Comparison of ENCODE assay signal across 8 mouse cellular contexts in the genomic region with DNA sequence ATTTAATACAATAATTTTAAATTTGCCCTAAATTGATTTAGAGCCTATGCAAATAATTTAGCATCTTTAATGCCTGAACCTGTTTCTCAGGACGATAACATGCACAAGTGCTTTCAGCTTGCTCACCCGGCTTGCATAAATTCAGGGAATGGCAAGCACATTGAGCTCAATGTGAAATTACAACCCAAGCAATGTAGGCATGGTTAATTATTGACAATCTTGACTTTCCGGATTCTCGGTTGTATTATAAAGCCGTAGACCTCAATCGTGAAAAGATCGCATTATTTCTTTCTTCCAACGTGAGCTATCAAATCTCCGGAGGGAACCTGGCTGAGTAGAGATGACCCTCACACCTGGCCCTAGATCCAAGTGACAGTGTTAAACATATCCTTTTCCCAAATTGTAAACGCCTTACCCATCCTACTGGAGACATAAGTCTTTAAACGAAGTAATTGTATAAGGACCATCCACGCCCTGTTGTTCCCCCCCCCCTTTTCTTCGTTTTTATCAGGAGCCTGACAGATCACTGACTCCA. TPM values are rescaled to one million over a fixed set of nuclear protein-coding genes. Genes with fewer than 3 reads are reported as not detected.
A peak's percentile ranks its signal among the peaks of the same experiment; 100 is the strongest.
DNase-seq lines count a peak whose midpoint lies in the region; ATAC-seq and TF ChIP-seq lines count a peak whose summit lies in the region.

No protein-coding gene starts in this region.

- H3K27me3 ChIP-seq in lung, embryonic 14.5 days (ENCODE audit: insufficient read depth, low read length): no peaks in the 10 kb centered on the region
- H3K27me3 ChIP-seq in heart, postnatal 0 days (ENCODE audit: control insufficient read depth, insufficient read depth, low read length): 0 out of 2 replicates have a peak, but pooled peaks cover 7% of the 10 kb centered on the region
- H3K27me3 ChIP-seq in limb, embryonic 12.5 days: peaks cover 9% of the 10 kb centered on the region; the same call in 1 of the 2 replicates
- no peaks in the 10 kb centered on the region for H3K27me3 ChIP-seq in neural tube, embryonic 13.5 days

- peak overlapping the region; percentile 81 for H3K4me2 ChIP-seq in lung, embryonic 14.5 days
- H3K4me2 ChIP-seq in heart, postnatal 0 days (ENCODE audit: low read depth, low read length): peak overlapping the region; percentile 73
- H3K4me2 ChIP-seq in limb, embryonic 12.5 days: peak overlapping the region; percentile 76
- H3K4me2 ChIP-seq in neural tube, embryonic 13.5 days: peak overlapping the region; percentile 75

- no peak for TF ChIP-seq EP300 in heart, postnatal 0 days (IDR thresholded peaks at IDR 0.05; ENCODE audit: low read depth)

- peak overlapping the region; percentile 91 for H3K4me3 ChIP-seq in lung, embryonic 14.5 days (ENCODE audit: low read depth, low read length)
- H3K4me3 ChIP-seq in heart, postnatal 0 days (ENCODE audit: low read depth, low read length): peak overlapping the region; percentile 68
- peak overlapping the region; percentile 97 for H3K4me3 ChIP-seq in limb, embryonic 12.5 days (replicated peaks)
- peak overlapping the region; percentile 92 for H3K4me3 ChIP-seq in neural tube, embryonic 13.5 days

- H3K9me3 ChIP-seq in lung, embryonic 14.5 days (ENCODE audit: low read depth, low read length): no peaks in the 10 kb centered on the region
- no peaks in the 10 kb centered on the region for H3K9me3 ChIP-seq in heart, postnatal 0 days (replicated peaks; ENCODE audit: control insufficient read depth, low read length)
- no peaks in the 10 kb centered on the region for H3K9me3 ChIP-seq in limb, embryonic 12.5 days
- no peaks in the 10 kb centered on the region for H3K9me3 ChIP-seq in neural tube, embryonic 13.5 days

- ATAC-seq in lung, embryonic 14.5 days (ENCODE audit: insufficient read depth): no peak
- no peak for ATAC-seq in heart, postnatal 0 days (ENCODE audit: insufficient read depth, low read depth)
- ATAC-seq in limb, embryonic 12.5 days (ENCODE audit: insufficient number of reproducible peaks, insufficient read depth, low FRiP score, low TSS enrichment, low read depth): no peak
- peak; percentile 4; the same call in 1 of the 2 replicates for ATAC-seq in neural tube, embryonic 13.5 days (ENCODE audit: low read depth)

- 12% methylated on average over 13 of the region's 13 CpGs for WGBS in lung, embryonic 14.5 days
- 17% methylated on average over 13 of the region's 13 CpGs for WGBS in heart, postnatal 0 days
- 18% methylated on average over 13 of the region's 13 CpGs for WGBS in limb, embryonic 12.5 days
- WGBS in neural tube, embryonic 13.5 days: 6% methylated on average over 13 of the region's 13 CpGs

- peak overlapping the region; percentile 86 for H3K27ac ChIP-seq in lung, embryonic 14.5 days (ENCODE audit: low read depth)
- H3K27ac ChIP-seq in heart, postnatal 0 days (ENCODE audit: low read depth): peak overlapping the region; percentile 94
- H3K27ac ChIP-seq in limb, embryonic 12.5 days: peak overlapping the region; percentile 86
- peak overlapping the region; percentile 94 for H3K27ac ChIP-seq in neural tube, embryonic 13.5 days (replicated peaks)

- 0 out of 2 replicates have a peak, but pooled peaks cover 6% of the 10 kb centered on the region for H3K36me3 ChIP-seq in lung, embryonic 14.5 days (ENCODE audit: insufficient read depth)
- no peaks in the 10 kb centered on the region for H3K36me3 ChIP-seq in heart, postnatal 0 days (replicated peaks; ENCODE audit: control insufficient read depth, insufficient read depth, low read length)
- H3K36me3 ChIP-seq in limb, embryonic 12.5 days: peaks cover 18% of the 10 kb centered on the region; the same call in 1 of the 2 replicates
- peaks cover 5% of the 10 kb centered on the region; the same call in 1 of the 2 replicates for H3K36me3 ChIP-seq in neural tube, embryonic 13.5 days

- DNase-seq in lung, embryonic 14.5 days: peak; percentile 76
- DNase-seq in lung, postnatal 14 days: no peak
- DNase-seq in heart, postnatal 0 days (ENCODE audit: low spot score): no peak
- DNase-seq in adrenal gland, adult (ENCODE audit: inconsistent age in 2 of 2, low spot score in 1 of 2): no peak
- no peak for DNase-seq in gastrocnemius, adult 18-20 months (ENCODE audit: low spot score)
- no peak for DNase-seq in adrenal gland, postnatal 14 days

- H3K9ac ChIP-seq in lung, embryonic 14.5 days: peak overlapping the region; percentile 80
- peak overlapping the region; percentile 85 for H3K9ac ChIP-seq in heart, postnatal 0 days (replicated peaks; ENCODE audit: low read depth, low read length)
- H3K9ac ChIP-seq in limb, embryonic 12.5 days (replicated peaks): peak overlapping the region; percentile 86
- H3K9ac ChIP-seq in neural tube, embryonic 13.5 days: peak overlapping the region; percentile 94

- 0 out of 2 replicates have a peak, but pooled peaks cover 7% of the 10 kb centered on the region for H3K4me1 ChIP-seq in lung, embryonic 14.5 days (ENCODE audit: insufficient read depth)
- H3K4me1 ChIP-seq in heart, postnatal 0 days (ENCODE audit: control insufficient read depth, insufficient read depth): peaks cover 13% of the 10 kb centered on the region; the same call in 1 of the 2 replicates
- 0 out of 2 replicates have a peak, but pooled peaks cover 7% of the 10 kb centered on the region for H3K4me1 ChIP-seq in limb, embryonic 12.5 days (replicated peaks)
- H3K4me1 ChIP-seq in neural tube, embryonic 13.5 days (replicated peaks): peaks cover 19% of the 10 kb centered on the region; the same call in 1 of the 2 replicates

- no peak for TF ChIP-seq CTCF in lung, embryonic 14.5 days (IDR thresholded peaks at IDR 0.05; ENCODE audit: low read depth)
- TF ChIP-seq CTCF in heart, postnatal 0 days (IDR thresholded peaks at IDR 0.05; ENCODE audit: low read depth): no peak

RNA-seq across cellular contexts. Expression of a gene that starts 1.1 kb away (rescaled TPM):
- 29.5 and 31.1 TPM in 2 replicates for polyA plus RNA-seq in lung, embryonic 14.5 days (2014; fragmentation: Nextera tagmentation; extraction: Ambion mirVana)
- total RNA-seq in heart, postnatal 0 days (2014; rRNA removed; ENCODE audit: low replicate concordance): 42.9 and 46.7 TPM in 2 replicates
- 17.8 and 20.9 TPM in 2 replicates for polyA plus RNA-seq in heart, postnatal 0 days (2015; fragmentation: Nextera tagmentation; extraction: Ambion mirVana)
- 24.3 and 25.6 TPM in 2 replicates for polyA plus RNA-seq in limb, embryonic 12.5 days (2016; fragmentation: Nextera tagmentation; extraction: Ambion mirVana)
- 27.6 and 28.2 TPM in 2 replicates for polyA plus RNA-seq in neural tube, embryonic 13.5 days (2015; fragmentation: Nextera tagmentation; extraction: Ambion mirVana)
- total RNA-seq in gastrocnemius, adult 18-20 months (2021): 10 to 100 TPM; 30.4 to 37.9 TPM
- total RNA-seq in adrenal gland, postnatal 14 days (2021): 40.7 and 42.9 TPM in 2 replicates

RNA-seq across cellular contexts. Expression of a gene that starts 43.7 kb away (rescaled TPM):
- polyA plus RNA-seq in lung, embryonic 14.5 days (2014; fragmentation: Nextera tagmentation; extraction: Ambion mirVana): 8.3 and 8.7 TPM in 2 replicates
- 6.5 and 59.8 TPM in 2 replicates for total RNA-seq in heart, postnatal 0 days (2014; rRNA removed; ENCODE audit: low replicate concordance)
- polyA plus RNA-seq in heart, postnatal 0 days (2015; fragmentation: Nextera tagmentation; extraction: Ambion mirVana): 7.1 and 7.6 TPM in 2 replicates
- 7.9 and 8.3 TPM in 2 replicates for polyA plus RNA-seq in limb, embryonic 12.5 days (2016; fragmentation: Nextera tagmentation; extraction: Ambion mirVana)
- polyA plus RNA-seq in neural tube, embryonic 13.5 days (2015; fragmentation: Nextera tagmentation; extraction: Ambion mirVana): 2.4 and 3.2 TPM in 2 replicates
- 1 to 10 TPM; 4.6 to 5.2 TPM for total RNA-seq in gastrocnemius, adult 18-20 months (2021)
- total RNA-seq in adrenal gland, postnatal 14 days (2021): 10.6 and 13.8 TPM in 2 replicates
